In genomic region chr4:154328836-154329235, GRCm38 (mm10) we compare ENCODE assay signal across 8 mouse cellular contexts. TPM values are rescaled to one million over a fixed set of nuclear protein-coding genes. Genes with fewer than 3 reads are reported as not detected.
DNase-seq lines count a peak whose midpoint lies in the region; ATAC-seq and TF ChIP-seq lines count a peak whose summit lies in the region.

No protein-coding gene starts in this region.

- peak; percentile 10 for ATAC-seq in intestine, postnatal 0 days
- ATAC-seq in stomach, embryonic 14.5 days (ENCODE audit: insufficient number of reproducible peaks, insufficient read depth, low FRiP score, low read depth): peak; percentile 15; the same call in 1 of the 2 replicates

- H3K27me3 ChIP-seq in intestine, postnatal 0 days (replicated peaks; ENCODE audit: control insufficient read depth, insufficient read depth, low read length): no peaks in the 10 kb centered on the region
- H3K27me3 ChIP-seq in midbrain, embryonic 10.5 days (ENCODE audit: low read depth, poor library complexity, severe bottlenecking): peaks cover 68% of the 10 kb centered on the region
- no peaks in the 10 kb centered on the region for H3K27me3 ChIP-seq in stomach, embryonic 14.5 days (ENCODE audit: control insufficient read depth, insufficient read depth, low read length)

- no peaks in the 10 kb centered on the region for H3K9me3 ChIP-seq in intestine, postnatal 0 days (ENCODE audit: control insufficient read depth)
- no peaks in the 10 kb centered on the region for H3K9me3 ChIP-seq in midbrain, embryonic 10.5 days (replicated peaks)
- no peaks in the 10 kb centered on the region for H3K9me3 ChIP-seq in stomach, embryonic 14.5 days (ENCODE audit: control insufficient read depth, low read depth, low read length)

- no peak overlapping the region for H3K4me2 ChIP-seq in intestine, postnatal 0 days (replicated peaks; ENCODE audit: low read depth)
- H3K4me2 ChIP-seq in stomach, embryonic 14.5 days (replicated peaks; ENCODE audit: low read depth, low read length): no peak overlapping the region

- H3K36me3 ChIP-seq in intestine, postnatal 0 days (ENCODE audit: control insufficient read depth, insufficient read depth): peaks cover 32% of the 10 kb centered on the region
- H3K36me3 ChIP-seq in midbrain, embryonic 10.5 days: no peaks in the 10 kb centered on the region
- no peaks in the 10 kb centered on the region; the same call in 1 of the 2 replicates for H3K36me3 ChIP-seq in stomach, embryonic 14.5 days (ENCODE audit: control insufficient read depth, insufficient read depth, low read length)

- intact Hi-C loops in gastrocnemius, postnatal 14 days (cut with DNase I; ENCODE audit: low total_unique reads): loop anchor here (5.0 kb wide), 2 partner anchors 348 to 473 kb away; no protein-coding TSS in a partner anchor
- intact Hi-C loops in left cerebral cortex, postnatal 14 days (cut with DNase I): loop anchor here (5.0 to 10.0 kb wide), 3 partner anchors 58 to 496 kb away; no protein-coding TSS in a partner anchor

- H3K9ac ChIP-seq in intestine, postnatal 0 days (ENCODE audit: low read depth, low read length): no peak overlapping the region
- H3K9ac ChIP-seq in stomach, embryonic 14.5 days (replicated peaks; ENCODE audit: low read depth, low read length): no peak overlapping the region

- H3K4me3 ChIP-seq in cortical plate, adult 2 months (ENCODE audit: insufficient read depth, low read length): no peak overlapping the region
- H3K4me3 ChIP-seq in intestine, postnatal 0 days (ENCODE audit: low read depth, low read length): no peak overlapping the region
- peak overlapping the region; percentile 21; the same call in 1 of the 2 replicates for H3K4me3 ChIP-seq in midbrain, embryonic 10.5 days
- no peak overlapping the region for H3K4me3 ChIP-seq in stomach, embryonic 14.5 days (ENCODE audit: low read depth, low read length)

- TF ChIP-seq CTCF in cortical plate, adult 2 months (IDR thresholded peaks at IDR 0.05; ENCODE audit: extremely low read depth, insufficient read depth, low read length): peak; percentile 92
- peak; percentile 91 for TF ChIP-seq CTCF in intestine, postnatal 0 days (IDR thresholded peaks at IDR 0.05; ENCODE audit: low read depth)

- no peak for TF ChIP-seq POLR2A in cortical plate, adult 2 months (IDR thresholded peaks at IDR 0.05; ENCODE audit: extremely low read depth, insufficient read depth, low read length)

- peak; percentile 36 to 50 for DNase-seq in urinary bladder, adult 18-20 months (ENCODE audit: low spot score in 2 of 2)
- no peak for DNase-seq in urinary bladder, adult 2 months (ENCODE audit: low spot score)
- DNase-seq in gastrocnemius, postnatal 14 days: peak; percentile 44
- DNase-seq in left cerebral cortex, postnatal 14 days (ENCODE audit: low spot score in 2 of 2): peak; percentile 85 to 88
- DNase-seq in midbrain, embryonic 10.5 days (ENCODE audit: low spot score): peak; percentile 81

- WGBS in intestine, postnatal 0 days: 6% methylated on average over 6 of the region's 6 CpGs
- 5% methylated on average over 6 of the region's 6 CpGs for WGBS in midbrain, embryonic 10.5 days
- WGBS in stomach, embryonic 14.5 days: 4% methylated on average over 6 of the region's 6 CpGs

- no peaks in the 10 kb centered on the region for H3K4me1 ChIP-seq in cortical plate, adult 2 months (ENCODE audit: control insufficient read depth, insufficient read depth, low read length)
- H3K4me1 ChIP-seq in intestine, postnatal 0 days (replicated peaks; ENCODE audit: control insufficient read depth, insufficient read depth, low read length): no peaks in the 10 kb centered on the region
- H3K4me1 ChIP-seq in midbrain, embryonic 10.5 days: peaks cover 40% of the 10 kb centered on the region
- peaks cover 12% of the 10 kb centered on the region; the same call in 1 of the 2 replicates for H3K4me1 ChIP-seq in stomach, embryonic 14.5 days (ENCODE audit: control insufficient read depth, insufficient read depth, low read length)

- no peak overlapping the region for H3K27ac ChIP-seq in cortical plate, adult 2 months (ENCODE audit: insufficient read depth, low read length)
- H3K27ac ChIP-seq in intestine, postnatal 0 days (ENCODE audit: low read depth, low read length): no peak overlapping the region
- H3K27ac ChIP-seq in midbrain, embryonic 10.5 days (replicated peaks): peak overlapping the region; percentile 30; the same call in 1 of the 2 replicates
- no peak overlapping the region for H3K27ac ChIP-seq in stomach, embryonic 14.5 days (ENCODE audit: low read length)

RNA-seq across cellular contexts. Expression of gene B230104I21Rik, which starts 7.1 kb away (rescaled TPM):
- polyA plus RNA-seq in urinary bladder, adult 2 months (2012; rRNA removed): not detected in 2 replicates
- 0.32 and 0.38 TPM in 2 replicates for polyA plus RNA-seq in cortical plate, adult 2 months (2012; rRNA removed)
- total RNA-seq in gastrocnemius, postnatal 14 days (2021): not detected
- polyA plus RNA-seq in intestine, postnatal 0 days (2015; fragmentation: Nextera tagmentation; extraction: Ambion mirVana): not detected in 2 replicates
- not detected for total RNA-seq in left cerebral cortex, postnatal 14 days (2021)
- 0.16 TPM in 1 of 2 replicates, not detected in the other for polyA plus RNA-seq in midbrain, embryonic 10.5 days (2016; fragmentation: Nextera tagmentation; extraction: Ambion mirVana)
- polyA plus RNA-seq in stomach, embryonic 14.5 days (2014; fragmentation: Nextera tagmentation; extraction: Ambion mirVana): not detected in 2 replicates

RNA-seq across cellular contexts. Expression of gene Arhgef16, which starts 27.4 kb away (rescaled TPM):
- 10.9 and 11.4 TPM in 2 replicates for polyA plus RNA-seq in urinary bladder, adult 2 months (2012; rRNA removed)
- polyA plus RNA-seq in cortical plate, adult 2 months (2012; rRNA removed): 0.21 and 0.25 TPM in 2 replicates
- total RNA-seq in gastrocnemius, postnatal 14 days (2021): 1 to 10 TPM in 1 of 2 experiments, under 1 TPM in 1; 0.75 to 1.1 TPM
- 65.9 and 69.4 TPM in 2 replicates for polyA plus RNA-seq in intestine, postnatal 0 days (2015; fragmentation: Nextera tagmentation; extraction: Ambion mirVana)
- under 1 TPM; 0.13 to 0.49 TPM for total RNA-seq in left cerebral cortex, postnatal 14 days (2021)
- polyA plus RNA-seq in midbrain, embryonic 10.5 days (2016; fragmentation: Nextera tagmentation; extraction: Ambion mirVana): 1.4 and 1.6 TPM in 2 replicates
- polyA plus RNA-seq in stomach, embryonic 14.5 days (2014; fragmentation: Nextera tagmentation; extraction: Ambion mirVana): 23.7 and 25.7 TPM in 2 replicates
